Mouse (Mus musculus) myocyte (in vitro differentiated cells): ENCODE data around the gene Olfr229. TPM values are rescaled to one million over a fixed set of nuclear protein-coding genes. Genes with fewer than 3 reads are reported as not detected.
"Not testable (repeated sequence)": the region's sequence is repeated elsewhere in the genome, so short reads cannot be mapped to it uniquely, and the experiment has no call there.

Experiments
- H3K27me3 ChIP-seq: one replicate; pipeline ENCODE4 v1.6.1; 2011; ENCODE audit not compliant: control insufficient read depth, insufficient read depth, insufficient read length
- H3K36me3 ChIP-seq: one replicate; pipeline ENCODE4 v1.6.1; 2011; ENCODE audit not compliant: control insufficient read depth, insufficient read depth
- H3K4me2 ChIP-seq: one replicate; pipeline ENCODE4 v1.6.1; 2011; ENCODE audit warnings: low read depth, control low read depth
- H3K4me3 ChIP-seq: one replicate; pipeline ENCODE4 v1.5.1; 2011; ENCODE audit warnings: mild to moderate bottlenecking, control low read depth, moderate library complexity
- H3K79me2 ChIP-seq: one replicate; pipeline ENCODE4 v1.6.1; 2011; ENCODE audit not compliant: control insufficient read depth, insufficient read depth
- H3ac ChIP-seq: one replicate; pipeline ENCODE4 v1.6.1; 2011; ENCODE audit not compliant: control insufficient read depth, insufficient read length
- CEBPB ChIP-seq: IDR thresholded peaks from 2 replicates; pipeline ENCODE4 v1.6.1; 2011; ENCODE audit warnings: mild to moderate bottlenecking, moderate library complexity; ENCODE audit not compliant: poor library complexity, insufficient read depth, severe bottlenecking
- E2F4 ChIP-seq: IDR thresholded peaks from one replicate; pipeline ENCODE4 v1.6.1; 2011; ENCODE audit warnings: mild to moderate bottlenecking, control low read depth, moderate library complexity; ENCODE audit not compliant: insufficient read depth
- MAX ChIP-seq: IDR thresholded peaks from one replicate; pipeline ENCODE4 v1.6.1; 2011; ENCODE audit warnings: low read depth, mild to moderate bottlenecking, control low read depth
- MYOD1 ChIP-seq, 3 experiments: IDR thresholded peaks; one replicate each; pipeline ENCODE4 v1.6.1; 2011; ENCODE audit warnings: control low read depth in 2 of 3, low read depth in 2 of 3, mild to moderate bottlenecking in 2 of 3, moderate library complexity in 1 of 3; ENCODE audit not compliant: insufficient read length in 2 of 3, control insufficient read depth in 1 of 3
- MYOG ChIP-seq, 3 experiments: IDR thresholded peaks; one replicate each; pipeline ENCODE4 v1.6.1; 2011; ENCODE audit warnings: control low read depth in 2 of 3, low read depth in 2 of 3, mild to moderate bottlenecking in 2 of 3; ENCODE audit not compliant: insufficient read length in 2 of 3, control insufficient read depth in 1 of 3, insufficient read depth in 1 of 3
- POLR2A ChIP-seq: IDR thresholded peaks from one replicate; pipeline ENCODE4 v1.6.1; 2011; ENCODE audit warnings: low read depth, mild to moderate bottlenecking, control low read depth, moderate library complexity; ENCODE audit not compliant: insufficient read length
- POLR2AphosphoS2 ChIP-seq: IDR thresholded peaks from one replicate; pipeline ENCODE4 v1.6.1; 2011; ENCODE audit warnings: low read depth, control low read depth; ENCODE audit not compliant: insufficient read length
- REST ChIP-seq: IDR thresholded peaks from one replicate; pipeline ENCODE4 v1.6.1; 2011; ENCODE audit warnings: mild to moderate bottlenecking, control low read depth, moderate library complexity; ENCODE audit not compliant: insufficient read depth, insufficient read length
- SRF ChIP-seq: IDR thresholded peaks from one replicate; pipeline ENCODE4 v1.6.1; 2011; ENCODE audit warnings: low read depth; ENCODE audit not compliant: control insufficient read depth, insufficient read length
- TCF12 ChIP-seq: IDR thresholded peaks from one replicate; pipeline ENCODE4 v1.6.1; 2011; ENCODE audit warnings: mild to moderate bottlenecking, control low read depth; ENCODE audit not compliant: poor library complexity, insufficient read depth, severe bottlenecking
- TCF3 ChIP-seq: IDR thresholded peaks from one replicate; pipeline ENCODE4 v1.6.1; 2011; ENCODE audit warnings: low read depth, control low read depth; ENCODE audit not compliant: insufficient read length
- USF1 ChIP-seq: IDR thresholded peaks from one replicate; pipeline ENCODE4 v1.6.1; 2011; ENCODE audit warnings: low read depth, mild to moderate bottlenecking, control low read depth, moderate library complexity
- polyA plus RNA-seq: library from polyadenylated mRNA; unstranded; fragments of >200 nt; fragmentation: generic; extraction: Trizol; gene quantifications from one replicate; pipeline ENCODE4 v1.2.1, GENCODE M21; 2012; ENCODE audit warnings: missing spikeins

Gene Olfr229
- polyA plus RNA-seq, 1 experiment = not detected

- Histone ChIP-seq H3ac (no peak within 1 kb of the TSS), H3K4me3 (no peak within 1 kb of the TSS), H3K27me3 (no peaks in the 10 kb centered on the region), H3K79me2 (no peaks in the 10 kb centered on the region), H3K36me3 (no peaks in the 10 kb centered on the region), H3K4me2 (no peak within 1 kb of the TSS)
- no peak for TF ChIP-seq TCF12
- TF ChIP-seq POLR2A = no peak
- no peak for TF ChIP-seq MYOG (IDR thresholded peaks at IDR 0.05; ENCODE audit: control insufficient read depth in 1 of 3, insufficient read depth in 1 of 3, insufficient read length in 2 of 3, low read depth in 2 of 3)
- TF ChIP-seq POLR2AphosphoS2 = no peak
- no peak for TF ChIP-seq MYOD1 (IDR thresholded peaks at IDR 0.05; ENCODE audit: control insufficient read depth in 1 of 3, insufficient read length in 2 of 3, low read depth in 2 of 3)
- no peak for TF ChIP-seq TCF3
- no peak for TF ChIP-seq SRF
- no peak for TF ChIP-seq REST
- TF ChIP-seq E2F4 = no peak
- no peak for TF ChIP-seq MAX
- TF ChIP-seq CEBPB = no peak
- TF ChIP-seq USF1 = no peak
Measured at GRCm38 (mm10) chr9:39937201-39937600, 30.1 kb downstream of the Olfr229 start, which contains the start of gene Olfr974. Gene Olfr974, plus strand, starts transcription at chr9:39937501.

GRCm38 (mm10) chr9:39951946-39952345 lies 44.8 kb downstream of the Olfr229 start, which contains the start of gene Olfr975:
Gene Olfr975, minus strand, starts transcription at chr9:39952046.
- H3K4me2 ChIP-seq = no peak within 1 kb of the TSS
- H3ac ChIP-seq = no peak within 1 kb of the TSS
- TF ChIP-seq MYOG (IDR thresholded peaks at IDR 0.05; ENCODE audit: control insufficient read depth in 1 of 3, insufficient read depth in 1 of 3, insufficient read length in 2 of 3, low read depth in 2 of 3) (no peak), SRF (no peak), TCF3 (no peak), POLR2A (no peak), TCF12 (no peak), USF1 (no peak), E2F4 (no peak), POLR2AphosphoS2 (no peak), MYOD1 (IDR thresholded peaks at IDR 0.05; ENCODE audit: control insufficient read depth in 1 of 3, insufficient read length in 2 of 3, low read depth in 2 of 3) (no peak), CEBPB (no peak), MAX (no peak)
- H3K27me3 ChIP-seq = no peaks in the 10 kb centered on the region
- H3K4me3 ChIP-seq = no peak within 1 kb of the TSS
- H3K36me3 ChIP-seq = no peaks in the 10 kb centered on the region
- no peaks in the 10 kb centered on the region for H3K79me2 ChIP-seq

GRCm38 (mm10) chr9:39961033-39961432 lies 53.9 kb downstream of the Olfr229 start, which contains the start of gene Olfr976:
Gene Olfr976, minus strand, starts transcription at chr9:39961133.
- H3K27me3 ChIP-seq, H3K79me2 ChIP-seq, H3ac ChIP-seq, H3K4me2 ChIP-seq, H3K36me3 ChIP-seq, H3K4me3 ChIP-seq: not testable (repeated sequence)

Other genes with a start within 250 kb of the Olfr229 start
- not detected for gene Olfr963, start 240.1 kb upstream of the Olfr229 start, polyA plus RNA-seq
- 0.02 TPM for gene Olfr149, start 200.2 kb upstream of the Olfr229 start, polyA plus RNA-seq
- gene Olfr965, start 196.0 kb upstream of the Olfr229 start, polyA plus RNA-seq = not detected
- gene Olfr150, start 176.4 kb upstream of the Olfr229 start, polyA plus RNA-seq = not detected
- not detected for gene Olfr967, start 161.1 kb upstream of the Olfr229 start, polyA plus RNA-seq
- not detected for gene Olfr968, start 124.1 kb upstream of the Olfr229 start, polyA plus RNA-seq
- gene Olfr969, start 116.4 kb upstream of the Olfr229 start, polyA plus RNA-seq = not detected
- gene Olfr970, start 98.5 kb upstream of the Olfr229 start, polyA plus RNA-seq = not detected
- not detected for gene Olfr971, start 70.5 kb upstream of the Olfr229 start, polyA plus RNA-seq
- gene Olfr972, start 40.9 kb upstream of the Olfr229 start, polyA plus RNA-seq = not detected
- not detected for gene Olfr974, start 30.2 kb downstream of the Olfr229 start, polyA plus RNA-seq
- gene Olfr975, start 44.7 kb downstream of the Olfr229 start, polyA plus RNA-seq = not detected
- gene Olfr976, start 53.8 kb downstream of the Olfr229 start, polyA plus RNA-seq = not detected
- not detected for gene Olfr978, start 84.8 kb downstream of the Olfr229 start, polyA plus RNA-seq
- gene Olfr979, start 96.1 kb downstream of the Olfr229 start, polyA plus RNA-seq = not detected
- not detected for gene Olfr980, start 102.2 kb downstream of the Olfr229 start, polyA plus RNA-seq
- not detected for gene Olfr981, start 114.1 kb downstream of the Olfr229 start, polyA plus RNA-seq
- not detected for gene Olfr982, start 166.5 kb downstream of the Olfr229 start, polyA plus RNA-seq
- gene Olfr983, start 186.3 kb downstream of the Olfr229 start, polyA plus RNA-seq = not detected
- not detected for gene Olfr984, start 206.9 kb downstream of the Olfr229 start, polyA plus RNA-seq
- gene Olfr985, start 222.8 kb downstream of the Olfr229 start, polyA plus RNA-seq = not detected
- not detected for gene Tmem225, start 240.8 kb downstream of the Olfr229 start, polyA plus RNA-seq